Mouse (Mus musculus) embryonic facial prominence, embryonic 13.5 days (tissue): ENCODE data around the gene Tmprss11d. TPM values are rescaled to one million over a fixed set of nuclear protein-coding genes. Genes with fewer than 3 reads are reported as not detected.
A peak's percentile ranks its signal among the peaks of the same experiment; 100 is the strongest.
"Not testable (repeated sequence)": the region's sequence is repeated elsewhere in the genome, so short reads cannot be mapped to it uniquely, and the experiment has no call there.

ENCODE experiments used
- ATAC-seq: fragments of 200-750 bp; cut with Nextera tagmentation; 2 replicates; pipeline ENCODE4 v1.8.0; 2017; ENCODE audit warnings: low read depth; ENCODE audit not compliant: insufficient number of reproducible peaks, insufficient read depth, low FRiP score, low TSS enrichment
- H3K27ac ChIP-seq: fragments of 300-500 bp; sonication (generic); 2 replicates; pipeline ENCODE4 v1.5.1; 2015; ENCODE audit warnings: moderate library complexity, mild to moderate bottlenecking, inconsistent platforms
- H3K27me3 ChIP-seq: fragments of 300-500 bp; sonication (generic); 2 replicates; pipeline ENCODE4 v1.6.1; 2015; ENCODE audit warnings: mild to moderate bottlenecking, inconsistent platforms
- H3K36me3 ChIP-seq: fragments of 300-500 bp; sonication (generic); 2 replicates; pipeline ENCODE4 v1.6.1; 2015; ENCODE audit warnings: mild to moderate bottlenecking, inconsistent platforms
- H3K4me1 ChIP-seq: fragments of 300-500 bp; sonication (generic); 2 replicates; pipeline ENCODE4 v1.6.1; 2015; ENCODE audit warnings: inconsistent platforms
- H3K4me2 ChIP-seq: fragments of 300-500 bp; sonication (generic); 2 replicates; pipeline ENCODE4 v1.6.1; 2015; ENCODE audit warnings: moderate library complexity, mild to moderate bottlenecking, inconsistent platforms
- H3K4me3 ChIP-seq: fragments of 300-500 bp; sonication (generic); 2 replicates; pipeline ENCODE4 v1.5.1; 2015; ENCODE audit warnings: mild to moderate bottlenecking, inconsistent platforms
- H3K9ac ChIP-seq: fragments of 300-500 bp; sonication (generic); 2 replicates; pipeline ENCODE4 v1.6.1; 2015; ENCODE audit warnings: mild to moderate bottlenecking, inconsistent platforms
- H3K9me3 ChIP-seq: fragments of 300-500 bp; sonication (generic); 2 replicates; pipeline ENCODE4 v1.6.1; 2016; ENCODE audit warnings: inconsistent platforms
- WGBS: fragments of 180-500 bp; shearing (Covaris S2); methylation state at CpG from one replicate; pipeline ENCODE4 v1.1.7; 2015; ENCODE audit warnings: mixed read lengths; 5-methylcytosine and 5-hydroxymethylcytosine counted together
- polyA plus RNA-seq: library from polyadenylated mRNA; unstranded; fragments of >200 nt; fragmentation: Nextera tagmentation; extraction: Ambion mirVana; gene quantifications from 2 replicates; pipeline ENCODE4 v1.2.1, GENCODE M21; 2015

Gene Tmprss11d
- 0.77 and 1.3 TPM in 2 replicates for polyA plus RNA-seq

DNA sequence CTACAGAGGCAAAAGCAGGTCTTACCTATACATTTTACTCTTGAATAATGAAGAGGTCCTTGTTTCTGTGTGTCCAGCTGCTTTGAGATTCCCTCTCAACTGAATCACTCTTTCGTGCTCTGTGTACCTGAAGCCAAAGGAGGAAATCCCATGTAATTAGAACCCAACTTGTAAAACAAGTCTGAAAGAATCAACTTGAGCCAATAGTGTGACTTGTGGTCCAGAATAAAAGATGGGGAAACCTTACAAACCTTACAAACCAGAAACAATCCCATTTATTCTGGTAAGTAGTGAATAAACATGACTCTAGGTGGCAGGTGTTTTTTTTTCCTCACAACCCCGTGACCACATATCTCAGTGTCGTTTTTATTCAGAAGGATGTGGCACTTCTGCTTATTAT is at the start of gene Tmprss11d:
Gene Tmprss11d, minus strand, starts transcription at position 101 of the 400 bp plus-strand sequence.
- WGBS: 66% methylated on average over 3 of the region's 3 CpGs
- Histone ChIP-seq H3K9ac (no peak within 1 kb of the TSS), H3K27me3 (no peaks in the 10 kb centered on the region), H3K4me2 (no peak within 1 kb of the TSS), H3K4me1 (no peaks in the 10 kb centered on the region), H3K27ac (no peak within 1 kb of the TSS), H3K9me3 (no peaks in the 10 kb centered on the region), H3K4me3 (no peak within 1 kb of the TSS), H3K36me3 (no peaks in the 10 kb centered on the region)
- ATAC-seq: no peak

GRCm38 (mm10) chr5:86421323-86422028 is 48.3 kb upstream of the Tmprss11d start:
- ATAC-seq: no peak

GRCm38 (mm10) chr5:86419494-86419893 is 46.3 kb upstream of the Tmprss11d start:
- Histone ChIP-seq H3K4me1 (peaks cover 12% of the 10 kb centered on the region), H3K9me3 (no peaks in the 10 kb centered on the region), H3K36me3 (no peaks in the 10 kb centered on the region), H3K4me2 (no peak overlapping the region), H3K27me3 (no peaks in the 10 kb centered on the region), H3K4me3 (no peak overlapping the region), H3K27ac (no peak overlapping the region), H3K9ac (no peak overlapping the region)
- 20% methylated on average over 4 of the region's 4 CpGs for WGBS
- no peak for ATAC-seq

More at GRCm38 (mm10) chr5:86421323-86422028, 48.3 kb upstream of the Tmprss11d start:
- Histone ChIP-seq H3K4me1 (peaks cover 12% of the 10 kb centered on the region), H3K4me3 (no peak overlapping the region), H3K9me3 (no peaks in the 10 kb centered on the region), H3K9ac (no peak overlapping the region), H3K27ac (no peak overlapping the region; the same call in 1 of the 2 replicates), H3K27me3 (no peaks in the 10 kb centered on the region), H3K36me3 (no peaks in the 10 kb centered on the region), H3K4me2 (no peak overlapping the region)
- 36% methylated on average over 3 of the region's 3 CpGs for WGBS

GRCm38 (mm10) chr5:86414280-86414679 is 41.1 kb upstream of the Tmprss11d start:
- no peaks in the 10 kb centered on the region for H3K4me1 ChIP-seq
- 68% methylated on average over 7 of the region's 7 CpGs for WGBS
- H3K4me3 ChIP-seq: no peak overlapping the region
- no peak overlapping the region for H3K27ac ChIP-seq
- no peaks in the 10 kb centered on the region for H3K9me3 ChIP-seq
- no peak overlapping the region for H3K9ac ChIP-seq
- H3K36me3 ChIP-seq: no peaks in the 10 kb centered on the region
- no peaks in the 10 kb centered on the region for H3K27me3 ChIP-seq
- no peak overlapping the region for H3K4me2 ChIP-seq
- ATAC-seq: no peak

- Histone ChIP-seq H3K4me3 (no peak overlapping the region), H3K4me1 (no peaks in the 10 kb centered on the region), H3K9ac (no peak overlapping the region), H3K9me3 (no peaks in the 10 kb centered on the region), H3K36me3 (no peaks in the 10 kb centered on the region), H3K27me3 (no peaks in the 10 kb centered on the region), H3K27ac (no peak overlapping the region), H3K4me2 (no peak overlapping the region)
- ATAC-seq: no peak
- WGBS: 28% methylated on average over 3 of the region's 3 CpGs
Measured at GRCm38 (mm10) chr5:86410815-86411214, 37.6 kb upstream of the Tmprss11d start.

- no peak overlapping the region for H3K27ac ChIP-seq
- no peaks in the 10 kb centered on the region for H3K4me1 ChIP-seq
- no peaks in the 10 kb centered on the region for H3K9me3 ChIP-seq
- no peaks in the 10 kb centered on the region for H3K36me3 ChIP-seq
- H3K4me3 ChIP-seq: no peak overlapping the region
- no peak overlapping the region for H3K4me2 ChIP-seq
- WGBS: 91% methylated on average over 2 of the region's 2 CpGs
- no peak for ATAC-seq
- no peaks in the 10 kb centered on the region for H3K27me3 ChIP-seq
- H3K9ac ChIP-seq: no peak overlapping the region
Measured at GRCm38 (mm10) chr5:86407941-86408340, 34.7 kb upstream of the Tmprss11d start.

DNA sequence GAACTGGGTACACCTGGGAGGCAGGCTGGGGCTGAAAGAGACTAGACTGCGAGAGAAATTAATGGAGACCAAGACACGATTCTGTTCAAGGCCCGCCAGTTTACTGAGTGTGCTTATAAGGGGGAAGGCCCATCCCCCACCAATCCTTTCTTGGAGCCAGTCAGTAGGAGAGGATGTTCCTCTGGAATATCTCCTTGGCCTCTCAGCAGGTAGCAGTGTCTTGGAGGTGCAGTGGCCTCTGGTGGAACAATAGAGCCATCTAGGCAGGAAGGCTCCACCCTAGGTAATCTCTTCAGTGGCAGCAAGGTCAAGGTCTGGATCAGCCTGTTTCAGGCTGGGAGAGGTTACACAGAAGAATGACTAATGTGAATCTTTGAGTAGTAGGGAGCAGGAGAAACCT is 34.0 kb upstream of the Tmprss11d start:
- Histone ChIP-seq H3K27me3 (no peaks in the 10 kb centered on the region), H3K9ac (no peak overlapping the region), H3K4me2 (no peak overlapping the region), H3K27ac (no peak overlapping the region), H3K36me3 (no peaks in the 10 kb centered on the region), H3K9me3 (no peaks in the 10 kb centered on the region), H3K4me1 (no peaks in the 10 kb centered on the region), H3K4me3 (no peak overlapping the region)
- no peak for ATAC-seq
- WGBS: 82% methylated on average over 3 of the region's 3 CpGs

GRCm38 (mm10) chr5:86359412-86359985 is 13.7 kb downstream of the Tmprss11d start:
- Histone ChIP-seq H3K36me3 (no peaks in the 10 kb centered on the region), H3K4me3 (no peak overlapping the region), H3K4me2 (no peak overlapping the region), H3K4me1 (no peaks in the 10 kb centered on the region), H3K27ac (no peak overlapping the region), H3K9ac (no peak overlapping the region), H3K9me3 (no peaks in the 10 kb centered on the region), H3K27me3 (no peaks in the 10 kb centered on the region)
- WGBS: 54% methylated on average over 4 of the region's 4 CpGs
- no peak for ATAC-seq

DNA sequence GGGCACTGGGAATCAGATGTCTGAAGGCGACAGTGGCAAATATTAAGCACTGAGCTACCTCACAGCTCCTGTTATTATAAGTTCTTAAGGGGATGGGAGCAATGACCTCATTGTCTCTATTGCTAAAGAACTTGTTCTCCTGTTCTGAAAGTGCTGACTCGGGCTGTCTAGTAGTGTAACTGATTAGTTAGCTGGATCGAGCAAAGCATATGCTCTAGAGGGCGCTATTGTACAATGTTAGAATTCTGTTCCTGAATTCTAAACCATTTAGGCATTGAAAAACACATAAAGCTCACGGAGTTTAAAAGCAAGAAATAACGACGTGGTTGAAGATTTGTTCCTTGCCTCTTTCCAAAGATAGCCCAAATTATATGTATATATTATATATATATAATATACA is 20.3 kb downstream of the Tmprss11d start:
- Histone ChIP-seq H3K27me3 (no peaks in the 10 kb centered on the region), H3K4me2 (no peak overlapping the region), H3K9me3 (no peaks in the 10 kb centered on the region), H3K4me1 (no peaks in the 10 kb centered on the region), H3K36me3 (no peaks in the 10 kb centered on the region), H3K4me3 (no peak overlapping the region), H3K9ac (no peak overlapping the region), H3K27ac (no peak overlapping the region)
- no peak for ATAC-seq
- WGBS: 26% methylated on average over 7 of the region's 7 CpGs

GRCm38 (mm10) chr5:86318018-86318956 is 54.9 kb downstream of the Tmprss11d start:
- not testable (repeated sequence) for H3K9ac ChIP-seq, H3K27me3 ChIP-seq, H3K27ac ChIP-seq, H3K36me3 ChIP-seq, H3K9me3 ChIP-seq, H3K4me1 ChIP-seq, ATAC-seq
- WGBS: 46% methylated on average over 30 of the region's 30 CpGs
- Histone ChIP-seq H3K4me2 (peak overlapping the region; percentile 48), H3K4me3 (peak overlapping the region; percentile 38)

DNA sequence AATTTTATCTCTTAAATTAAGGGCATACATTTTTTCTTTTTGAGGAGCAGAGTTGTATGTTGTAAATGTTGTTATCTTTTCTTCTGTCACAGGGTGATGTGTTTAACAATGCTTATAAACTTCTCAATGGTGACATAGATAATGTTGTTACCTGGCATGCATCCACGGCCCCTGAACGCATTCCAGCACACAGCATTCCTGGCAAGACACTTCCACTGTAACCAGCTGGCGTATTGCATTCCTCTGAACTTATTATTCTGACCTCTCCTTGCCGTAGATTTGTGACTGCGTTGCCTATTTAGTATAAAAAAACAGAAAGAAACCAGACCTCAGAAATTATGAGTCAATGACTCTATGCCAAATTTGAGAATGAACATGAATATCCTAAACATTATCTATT is 67.1 kb downstream of the Tmprss11d start:
- Histone ChIP-seq H3K4me2 (no peak overlapping the region), H3K4me3 (no peak overlapping the region), H3K9ac (no peak overlapping the region), H3K27ac (no peak overlapping the region), H3K36me3 (no peaks in the 10 kb centered on the region), H3K9me3 (no peaks in the 10 kb centered on the region), H3K4me1 (no peaks in the 10 kb centered on the region), H3K27me3 (no peaks in the 10 kb centered on the region)
- 74% methylated on average over 5 of the region's 5 CpGs for WGBS
- ATAC-seq: no peak
